Mouse (Mus musculus) lung, adult 2 months (tissue): ENCODE measurements around the gene Plod2.

Source experiments
- CTCF ChIP-seq: fragments of 200-500 bp; IDR thresholded peaks from 2 replicates; pipeline ENCODE4 v1.5.1; 2011; ENCODE audit warnings: mild to moderate bottlenecking, low read length, control low read depth; ENCODE audit not compliant: insufficient read depth
- POLR2A ChIP-seq: fragments of 200-500 bp; IDR thresholded peaks from 2 replicates; pipeline ENCODE4 v1.6.1; 2011; ENCODE audit warnings: low read depth, mild to moderate bottlenecking, control low read depth, low read length, borderline replicate concordance; ENCODE audit errors: extremely low read depth

DNA sequence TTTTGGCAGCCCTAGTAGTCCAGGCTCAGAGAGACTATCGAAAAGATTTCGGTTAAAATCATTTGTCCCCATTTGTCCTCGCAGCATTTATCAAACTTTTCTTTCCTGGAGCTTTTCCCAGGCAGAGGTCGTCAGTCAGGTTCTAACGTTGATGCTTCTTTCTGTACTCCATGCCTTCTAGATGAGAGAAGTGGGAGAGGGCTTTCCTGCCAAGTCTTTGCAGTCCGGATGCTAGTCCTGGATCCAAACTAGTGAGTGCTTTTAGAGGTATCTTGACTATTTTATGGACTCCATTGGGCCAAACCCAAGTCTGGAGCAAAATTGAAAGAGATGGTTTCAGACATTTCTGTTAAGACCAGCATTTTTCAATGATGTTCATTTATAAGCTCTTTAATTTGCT lies 3.0 kb downstream of the Plod2 start:
- no peak for TF ChIP-seq POLR2A
- no peak for TF ChIP-seq CTCF
